Mouse (Mus musculus) cerebellum, postnatal 36 days (tissue): ENCODE measurements around the gene Prr23a3.

Source experiments
- DNase-seq, 2 experiments: peaks; one replicate each; pipeline ENCODE4 v3.0.0; 2021 to 2022; ENCODE audit warnings: mixed read lengths in 2 of 2

Gene Prr23a3

DNA sequence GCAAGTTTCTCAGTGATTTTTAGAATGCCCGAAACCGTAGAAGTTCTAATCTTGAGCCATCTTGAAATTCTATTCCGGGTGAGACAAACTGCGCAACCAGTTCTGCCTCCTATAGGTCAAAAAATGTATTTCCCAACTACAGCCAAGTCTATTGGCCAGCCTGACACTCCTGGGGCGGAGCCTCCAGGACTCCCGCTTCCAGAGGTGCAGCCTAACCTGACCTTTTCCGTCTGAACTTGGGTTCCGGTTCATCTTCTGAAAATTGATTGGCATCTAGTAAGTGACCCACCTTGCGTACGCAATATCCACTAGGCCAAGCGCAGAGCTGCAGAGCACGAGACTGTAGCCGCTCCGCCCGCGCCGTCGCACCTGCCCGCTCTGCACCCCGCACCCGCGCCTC, at the start of gene Prr23a3:
TSS of gene Prr23a3 (plus strand) at position 197 of the 400 bp plus-strand sequence.
- no peak for DNase-seq

GRCm38 (mm10) chr9:98816066-98816465, 48.5 kb upstream of the Prr23a3 start:
- DNase-seq, result no peak

DNA sequence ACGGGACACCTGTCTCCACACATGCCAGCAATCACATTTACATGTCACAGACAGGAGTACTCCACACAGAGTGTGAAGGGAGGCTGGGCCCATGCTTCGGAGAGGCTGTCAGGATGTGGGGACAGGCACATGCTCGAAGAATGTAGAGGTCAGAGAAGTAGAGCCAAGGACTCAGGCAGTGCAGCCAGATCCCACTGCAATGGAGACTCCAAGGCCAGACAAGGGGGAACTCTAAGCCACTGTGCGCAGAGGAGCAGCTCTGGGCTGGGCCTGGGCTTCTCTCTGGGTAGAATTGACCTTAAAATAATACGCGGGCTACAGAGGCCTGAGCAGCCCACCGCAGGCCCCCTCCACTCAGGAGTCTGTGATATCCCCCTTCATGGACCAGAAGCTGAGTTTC, 47.0 kb upstream of the Prr23a3 start:
- DNase-seq, result no peak

GRCm38 (mm10) chr9:98818971-98819370, 45.6 kb upstream of the Prr23a3 start:
- no peak for DNase-seq

GRCm38 (mm10) chr9:98819481-98819880, 45.1 kb upstream of the Prr23a3 start:
- no peak for DNase-seq

DNA sequence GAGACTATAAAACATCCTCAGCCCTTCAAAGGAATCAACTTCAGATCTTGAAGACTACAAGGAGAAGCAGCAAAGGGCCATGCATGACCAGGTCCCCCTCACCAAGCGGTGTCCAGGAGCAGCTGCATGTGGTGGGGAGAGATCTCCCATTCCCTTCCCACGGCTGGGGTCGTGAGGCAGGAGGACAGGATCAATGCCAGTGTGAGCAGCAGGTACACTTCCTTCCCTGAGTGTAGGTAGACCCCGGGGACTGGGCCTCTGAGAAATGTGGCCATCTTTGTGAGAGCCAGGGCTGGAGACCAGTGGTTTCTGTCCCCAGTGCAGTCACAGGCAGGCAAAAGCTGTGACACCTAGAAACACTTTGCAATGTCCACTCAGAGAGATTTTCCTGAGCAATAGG, 44.1 kb upstream of the Prr23a3 start:
- DNase-seq, result no peak

DNA sequence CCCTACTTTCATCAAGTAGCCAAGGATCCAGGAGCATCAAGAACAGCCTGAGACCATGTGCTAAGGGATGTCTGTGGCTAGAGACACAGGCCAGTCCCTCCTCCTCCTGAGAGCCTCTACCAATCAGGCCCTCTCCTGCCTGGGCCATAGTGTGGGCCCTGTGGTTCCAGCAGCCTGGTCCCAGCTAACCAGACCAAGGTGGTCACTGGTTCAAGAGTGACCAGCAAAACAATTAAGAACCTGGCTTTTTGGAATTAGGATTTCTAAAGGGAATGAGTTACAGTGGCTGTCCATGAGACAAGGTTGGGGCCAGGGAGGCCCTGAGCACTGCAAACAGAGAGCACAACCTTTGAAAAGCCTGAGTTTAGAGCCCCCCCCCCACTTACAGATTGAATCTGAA, 43.5 kb upstream of the Prr23a3 start:
- DNase-seq, result no peak

DNA sequence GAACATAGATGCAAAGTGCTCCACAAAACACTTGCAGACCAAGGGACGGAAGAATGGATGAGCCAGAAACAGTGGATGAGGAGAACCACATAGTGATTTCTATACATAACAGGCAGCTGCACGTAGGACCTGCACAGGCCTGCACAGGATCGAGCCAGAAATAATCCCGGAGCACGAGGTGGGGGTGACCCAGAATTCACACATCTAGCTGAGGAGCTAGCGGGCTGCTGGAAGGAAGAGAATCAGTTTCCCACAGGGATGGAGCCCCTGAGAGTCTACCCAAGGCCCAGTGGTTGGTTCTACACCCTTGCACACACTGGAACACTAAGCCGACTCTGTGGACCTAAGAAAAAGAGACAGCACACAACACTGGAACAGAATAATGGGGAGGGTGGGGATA, 40.8 kb upstream of the Prr23a3 start:
- no peak for DNase-seq

DNA sequence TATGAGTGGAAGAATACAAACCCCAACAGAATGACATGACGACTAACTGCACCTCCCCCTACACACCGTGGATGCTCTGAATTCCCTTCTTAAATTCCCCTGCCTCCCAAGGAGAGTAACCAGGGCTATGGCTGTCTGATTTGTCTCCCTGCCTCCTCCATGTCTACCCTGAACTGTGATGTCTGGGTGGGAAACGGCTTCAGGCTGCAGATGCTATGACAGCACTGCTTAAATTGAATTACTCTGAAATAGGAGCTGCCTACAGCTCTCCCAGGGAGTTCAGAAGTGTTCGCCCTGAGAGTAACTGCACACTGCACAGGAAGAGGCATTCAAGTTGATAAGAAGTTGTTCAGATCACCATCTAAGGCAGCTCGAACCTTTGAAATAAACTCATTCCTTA, 35.1 kb upstream of the Prr23a3 start:
- no peak for DNase-seq

DNA sequence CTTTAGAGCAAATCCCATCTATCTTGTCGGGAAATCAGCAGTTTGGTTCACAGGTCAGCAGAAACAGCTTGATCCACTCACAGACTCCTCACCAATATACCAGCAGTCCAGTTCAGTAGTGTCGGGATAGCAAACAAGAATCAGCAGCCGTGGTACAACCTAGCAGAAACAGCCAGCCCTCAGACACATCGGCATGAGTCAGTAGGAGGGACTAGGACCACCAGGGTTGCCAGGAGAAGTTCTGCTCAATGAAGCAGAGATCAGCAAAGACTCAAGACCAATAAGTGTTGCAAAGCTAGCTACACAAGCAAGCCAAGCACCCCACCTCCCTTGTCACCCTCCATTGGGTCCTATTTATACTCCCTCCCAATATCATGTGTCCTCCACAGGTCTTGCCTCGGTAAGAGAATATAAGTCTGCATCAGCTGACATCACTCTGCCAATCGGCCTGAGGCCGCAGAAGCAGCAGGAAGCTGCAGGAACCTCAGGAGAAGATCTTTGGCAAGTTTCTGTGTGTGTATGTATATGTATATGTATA, 27.0 kb upstream of the Prr23a3 start:
- no peak for DNase-seq

- no peak for DNase-seq
These were observed 22.4 kb upstream of the Prr23a3 start, which contains the start of gene Prr23a1 for GRCm38 (mm10) chr9:98842117-98842516. Gene Prr23a1, plus strand, starts transcription at chr9:98842503.

GRCm38 (mm10) chr9:98856210-98856609, 8.4 kb upstream of the Prr23a3 start, which contains the start of gene Prr23a2:
Gene Prr23a2, plus strand, starts transcription at chr9:98856494.
- DNase-seq, result no peak

- DNase-seq, result no peak
These were observed 1.1 kb upstream of the Prr23a3 start for GRCm38 (mm10) chr9:98863463-98863862.

DNA sequence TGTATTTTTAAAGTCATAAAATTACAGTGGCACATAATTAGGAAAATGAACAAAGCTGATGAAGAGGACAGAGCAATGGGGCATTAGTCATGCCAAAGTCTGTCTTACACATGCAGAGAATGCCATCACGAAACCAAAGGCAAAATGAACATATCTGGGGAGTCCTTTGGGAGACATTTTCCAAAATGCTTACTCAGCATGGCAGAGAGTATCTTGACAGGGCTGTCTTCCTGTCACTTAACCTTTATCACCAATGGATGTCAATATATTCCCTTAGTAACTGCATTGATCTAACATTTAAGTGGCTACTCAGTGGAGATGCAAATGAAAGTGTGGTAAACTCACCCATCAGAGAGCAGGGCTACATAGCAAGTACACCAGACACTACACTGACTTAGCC, 36.9 kb downstream of the Prr23a3 start:
- no peak for DNase-seq

GRCm38 (mm10) chr9:98902819-98903218, 38.3 kb downstream of the Prr23a3 start, which contains the start of gene 7420426K07Rik:
Gene 7420426K07Rik, plus strand, starts transcription at chr9:98903119.
- DNase-seq, result no peak
